Mouse (Mus musculus) liver, adult 2 months (tissue): Measurements from ENCODE around the gene Mybpc1.

Experiments
- CTCF ChIP-seq: fragments of 200-500 bp; IDR thresholded peaks from 2 replicates; pipeline ENCODE4 v1.5.1; 2011; ENCODE audit warnings: low read depth, low read length, control low read depth
- POLR2A ChIP-seq: fragments of 200-500 bp; IDR thresholded peaks from 2 replicates; pipeline ENCODE4 v1.6.1; 2011; ENCODE audit warnings: low read length, control low read depth; ENCODE audit not compliant: insufficient read depth; ENCODE audit errors: extremely low read depth

DNA sequence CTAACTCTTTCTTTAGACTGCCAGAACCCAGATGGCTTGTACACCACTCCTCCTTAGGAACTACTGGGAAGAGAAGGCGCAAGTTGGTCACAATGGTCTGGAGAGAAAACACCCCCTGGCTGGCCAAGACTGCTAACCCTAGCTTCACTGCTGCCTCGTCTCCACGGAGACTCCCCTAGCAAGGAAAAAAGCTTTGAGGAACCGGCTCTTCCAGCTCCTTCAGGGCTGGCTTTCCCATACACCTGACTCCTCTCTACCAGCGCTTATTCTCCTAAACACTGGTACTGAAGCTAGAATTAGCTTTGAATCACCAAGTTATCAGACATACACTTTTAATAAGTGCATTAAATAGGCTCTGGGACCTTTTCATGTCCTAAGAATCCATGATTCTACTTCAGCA, 105.0 kb downstream of the Mybpc1 start:
- TF ChIP-seq POLR2A: no peak
- TF ChIP-seq CTCF: no peak
